Mouse (Mus musculus): ENCODE results near the gene Fbxo27. TPM values are rescaled to one million over a fixed set of nuclear protein-coding genes. Genes with fewer than 3 reads are reported as not detected.

The Fbxo27 gene
- total and polyA plus RNA-seq, 3 experiments, result not detected

GRCm38 (mm10) chr7:28717726-28718125 lies 25.1 kb downstream of the Fbxo27 start:
- Histone ChIP-seq H3K27me3 (ENCODE audit: control insufficient read depth in 1 of 2, insufficient read depth in 2 of 2, low read length in 2 of 2) (no peaks in the 10 kb centered on the region; a peak in 1 of 4 replicates), H3K4me3 (ENCODE audit: control insufficient read depth in 1 of 2, insufficient read depth in 1 of 2, low read depth in 2 of 2, low read length in 2 of 2) (no peak overlapping the region), H3K27ac (ENCODE audit: control insufficient read depth, low read depth, low read length) (no peak overlapping the region), H3K79me2 (ENCODE audit: control insufficient read depth, insufficient read depth, low read length, poor library complexity) (no peaks in the 10 kb centered on the region), H3K4me1 (ENCODE audit: control insufficient read depth in 1 of 2, insufficient read depth in 2 of 2, low read length in 2 of 2) (no peaks in the 10 kb centered on the region), H3K36me3 (ENCODE audit: control insufficient read depth in 1 of 2, insufficient read depth in 2 of 2, low read length in 2 of 2) (no peaks in the 10 kb centered on the region), H3K9me3 (replicated peaks; ENCODE audit: insufficient read depth, low read length) (no peaks in the 10 kb centered on the region), H3K9ac (ENCODE audit: control insufficient read depth, low read depth, low read length, poor library complexity, severe bottlenecking) (no peak overlapping the region)
- DNase-seq (ENCODE audit: low read depth, low spot score), result no peak
- no peak for TF ChIP-seq POLR2AphosphoS2 (IDR thresholded peaks at IDR 0.05; ENCODE audit: low read length)
- no peak for TF ChIP-seq POLR2A (IDR thresholded peaks at IDR 0.05; ENCODE audit: control insufficient read depth in 1 of 2, insufficient read depth in 1 of 2, low read depth in 1 of 2, low read length in 2 of 2, poor library complexity in 1 of 2)
- no peak for TF ChIP-seq GATA1 (IDR thresholded peaks at IDR 0.05; ENCODE audit: low read depth, low read length)
- no peak for TF ChIP-seq E2F4 (IDR thresholded peaks at IDR 0.05; ENCODE audit: borderline replicate concordance, low read depth, low read length)
- TF ChIP-seq MYC (IDR thresholded peaks at IDR 0.05; ENCODE audit: low read depth, low read length), result no peak
- TF ChIP-seq TCF12 (IDR thresholded peaks at IDR 0.05; ENCODE audit: low read depth, low read length), result no peak
- no peak for TF ChIP-seq JUND (IDR thresholded peaks at IDR 0.05; ENCODE audit: low read depth, low read length)

- Histone ChIP-seq H3K9me3 (replicated peaks; ENCODE audit: insufficient read depth, low read length) (no peaks in the 10 kb centered on the region), H3K9ac (ENCODE audit: control insufficient read depth, low read depth, low read length, poor library complexity, severe bottlenecking) (no peak overlapping the region), H3K79me2 (ENCODE audit: control insufficient read depth, insufficient read depth, low read length, poor library complexity) (no peaks in the 10 kb centered on the region), H3K36me3 (ENCODE audit: control insufficient read depth in 1 of 2, insufficient read depth in 2 of 2, low read length in 2 of 2) (no peaks in the 10 kb centered on the region), H3K4me1 (ENCODE audit: control insufficient read depth in 1 of 2, insufficient read depth in 2 of 2, low read length in 2 of 2) (no peaks in the 10 kb centered on the region), H3K4me3 (ENCODE audit: control insufficient read depth in 1 of 2, insufficient read depth in 1 of 2, low read depth in 2 of 2, low read length in 2 of 2) (no peak overlapping the region), H3K27ac (ENCODE audit: control insufficient read depth, low read depth, low read length) (no peak overlapping the region), H3K27me3 (ENCODE audit: control insufficient read depth in 1 of 2, insufficient read depth in 2 of 2, low read length in 2 of 2) (no peaks in the 10 kb centered on the region; a peak in 1 of 4 replicates)
- no peak for DNase-seq (ENCODE audit: low read depth, low spot score)
- no peak for TF ChIP-seq POLR2AphosphoS2 (IDR thresholded peaks at IDR 0.05; ENCODE audit: low read length)
Measured at GRCm38 (mm10) chr7:28719159-28719558, 26.5 kb downstream of the Fbxo27 start.

GRCm38 (mm10) chr7:28719650-28720049 lies 27.0 kb downstream of the Fbxo27 start:
- no peaks in the 10 kb centered on the region for H3K9me3 ChIP-seq (replicated peaks; ENCODE audit: insufficient read depth, low read length)
- H3K36me3 ChIP-seq (ENCODE audit: control insufficient read depth in 1 of 2, insufficient read depth in 2 of 2, low read length in 2 of 2), result no peaks in the 10 kb centered on the region
- no peak overlapping the region for H3K4me3 ChIP-seq (ENCODE audit: control insufficient read depth in 1 of 2, insufficient read depth in 1 of 2, low read depth in 2 of 2, low read length in 2 of 2)
- H3K79me2 ChIP-seq (ENCODE audit: control insufficient read depth, insufficient read depth, low read length, poor library complexity), result no peaks in the 10 kb centered on the region
- H3K9ac ChIP-seq (ENCODE audit: control insufficient read depth, low read depth, low read length, poor library complexity, severe bottlenecking), result no peak overlapping the region
- H3K27me3 ChIP-seq (ENCODE audit: control insufficient read depth in 1 of 2, insufficient read depth in 2 of 2, low read length in 2 of 2), result no peaks in the 10 kb centered on the region; a peak in 1 of 4 replicates
- no peaks in the 10 kb centered on the region for H3K4me1 ChIP-seq (ENCODE audit: control insufficient read depth in 1 of 2, insufficient read depth in 2 of 2, low read length in 2 of 2)
- no peak for DNase-seq (ENCODE audit: low read depth, low spot score)
- H3K27ac ChIP-seq (ENCODE audit: control insufficient read depth, low read depth, low read length), result no peak overlapping the region
- TF ChIP-seq JUND (IDR thresholded peaks at IDR 0.05; ENCODE audit: low read depth, low read length) (no peak), POLR2AphosphoS2 (IDR thresholded peaks at IDR 0.05; ENCODE audit: low read length) (no peak), CTCF (IDR thresholded peaks at IDR 0.05 in 2 of 3, conservative IDR thresholded peaks at IDR 0.05 in 1 of 3; ENCODE audit: control insufficient read depth in 1 of 3, insufficient read depth in 1 of 3, low read depth in 2 of 3, low read length in 3 of 3, poor library complexity in 1 of 3, severe bottlenecking in 1 of 3) (no peak)

Data from MEL (cell line).